Mouse (Mus musculus) cortical plate, adult 2 months (tissue): ENCODE results near the gene Mrpl10.

ENCODE experiments used
- CTCF ChIP-seq: fragments of 200-500 bp; IDR thresholded peaks from 2 replicates; pipeline ENCODE4 v1.5.1; 2011; ENCODE audit warnings: mild to moderate bottlenecking, control low read depth, low read length; ENCODE audit not compliant: insufficient read depth; ENCODE audit errors: extremely low read depth
- POLR2A ChIP-seq: fragments of 200-500 bp; IDR thresholded peaks from 2 replicates; pipeline ENCODE4 v1.6.1; 2011; ENCODE audit warnings: mild to moderate bottlenecking, low read length, control low read depth; ENCODE audit not compliant: insufficient read depth; ENCODE audit errors: extremely low read depth

DNA sequence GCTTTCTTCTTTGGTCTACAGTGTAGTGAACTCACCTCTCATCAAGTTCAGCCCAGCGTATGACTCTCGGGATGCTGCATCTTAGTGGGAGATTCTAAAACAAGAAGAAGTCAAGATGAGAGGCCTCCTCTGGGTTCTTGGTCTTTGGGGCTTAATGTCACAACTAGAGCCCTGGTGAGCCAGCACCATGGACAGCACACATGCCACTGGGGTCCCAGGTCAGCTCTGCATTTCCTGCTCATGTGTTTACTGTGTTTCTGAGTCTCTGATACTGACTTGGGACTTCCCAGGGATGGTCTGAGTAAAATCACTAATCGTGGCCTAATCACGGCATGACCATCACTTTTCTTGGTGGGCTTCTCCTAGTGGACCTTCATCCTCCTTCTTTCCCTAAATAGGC lies 37.4 kb downstream of the Mrpl10 start:
- TF ChIP-seq POLR2A: no peak
- no peak for TF ChIP-seq CTCF
